Mouse (Mus musculus): ENCODE measurements around the gene Agbl5.

DNA sequence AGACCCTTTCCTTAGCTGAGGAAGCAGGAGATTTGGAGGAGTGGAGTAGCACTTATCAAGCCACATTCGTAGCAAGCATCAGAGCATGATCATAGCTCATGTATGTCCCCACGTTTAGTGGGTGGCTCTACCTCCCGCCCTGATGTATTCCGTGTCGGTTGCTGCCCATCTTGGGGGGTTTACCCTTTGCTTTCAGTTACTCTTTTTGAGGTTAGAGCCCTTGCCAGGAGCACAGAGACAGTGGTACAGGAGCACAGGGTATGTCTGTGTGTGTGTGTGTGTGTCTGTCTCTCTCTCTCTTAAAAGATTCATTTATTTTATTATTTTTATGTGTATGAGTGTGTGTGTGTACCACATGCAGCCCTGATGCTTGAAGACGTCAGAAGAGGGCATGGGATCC is 34.6 kb downstream of the Agbl5 start:
- TF ChIP-seq GATA1 (IDR thresholded peaks at IDR 0.05; ENCODE audit: borderline replicate concordance, low read length) (no peak), FLI1 (IDR thresholded peaks at IDR 0.05; ENCODE audit: low read length) (no peak)
